Mouse (Mus musculus) cortical plate, adult 2 months (tissue): ENCODE data around the gene Hivep3.

Experiments used
- CTCF ChIP-seq: fragments of 200-500 bp; IDR thresholded peaks from 2 replicates; pipeline ENCODE4 v1.5.1; 2011; ENCODE audit warnings: mild to moderate bottlenecking, control low read depth, low read length; ENCODE audit not compliant: insufficient read depth; ENCODE audit errors: extremely low read depth
- POLR2A ChIP-seq: fragments of 200-500 bp; IDR thresholded peaks from 2 replicates; pipeline ENCODE4 v1.6.1; 2011; ENCODE audit warnings: mild to moderate bottlenecking, low read length, control low read depth; ENCODE audit not compliant: insufficient read depth; ENCODE audit errors: extremely low read depth

DNA sequence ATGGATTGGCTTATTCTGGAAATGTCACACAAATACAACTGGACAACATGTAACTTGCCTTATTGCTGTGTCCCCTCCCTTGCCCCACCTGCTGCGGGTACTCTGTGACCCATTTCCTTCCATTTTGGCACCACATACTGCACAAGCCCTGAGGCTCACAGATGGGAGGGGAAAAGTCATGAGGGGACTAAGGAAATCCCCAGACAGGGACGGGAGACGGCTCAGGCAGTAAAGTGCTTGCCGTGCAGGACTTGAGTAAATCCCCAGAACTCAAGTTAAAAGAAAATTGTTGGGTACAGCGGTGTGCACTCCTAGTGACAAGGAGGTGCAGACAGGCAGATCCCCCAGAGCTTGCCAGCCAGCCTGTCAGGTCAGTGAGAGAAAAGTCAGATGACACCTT is 7.5 kb upstream of the Hivep3 start:
- TF ChIP-seq POLR2A (no peak), CTCF (no peak)
